Mouse (Mus musculus): ENCODE measurements at regions not wholly inside any gene's neighbourhood (a gene's known extent, or its start where the extent isn't known, plus 50 kb on each side); places are given as distances from the start of the nearest gene placed in this dataset.

DNA sequence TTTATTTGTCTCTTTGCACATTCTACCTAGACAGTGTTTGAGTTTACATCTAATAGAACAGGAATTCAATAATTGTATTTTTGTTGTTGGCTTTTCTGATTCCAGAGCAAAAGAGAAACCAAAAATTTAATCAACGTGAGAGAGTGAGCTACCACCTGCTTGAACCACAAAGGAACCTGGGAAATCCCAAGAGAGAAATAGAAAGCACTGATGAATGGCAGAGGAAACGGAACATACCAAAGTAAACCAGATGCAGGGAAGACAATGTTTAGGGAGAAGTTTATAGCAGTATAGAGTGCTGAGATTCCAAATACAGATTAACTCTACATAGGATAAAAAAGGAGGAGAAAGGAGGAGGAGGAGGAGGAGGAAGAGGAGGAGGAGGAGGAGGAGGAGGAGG, 648.0 kb upstream of the Adgrl2 start:
- DNase-seq (ENCODE audit: extremely low spot score, low read depth, low spot score): no peak

DNA sequence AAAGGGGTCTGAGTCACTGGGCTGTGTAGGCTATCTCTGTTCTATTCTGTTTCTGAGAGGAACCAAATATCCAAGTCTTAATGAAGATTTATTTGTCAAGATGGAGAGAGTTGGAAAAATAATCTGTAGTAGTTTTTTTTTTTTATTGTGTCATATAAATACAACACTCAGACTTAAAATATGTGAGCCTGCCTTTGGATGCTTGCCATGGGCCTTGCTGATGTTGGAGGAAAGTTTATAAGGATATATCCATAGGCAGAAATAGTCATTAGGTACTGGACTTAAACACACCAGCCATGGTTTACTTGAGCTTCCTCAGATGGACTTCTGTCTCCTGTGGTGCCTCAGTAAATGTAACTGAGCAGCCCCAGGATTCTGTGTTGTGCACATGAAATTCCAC, 635.8 kb upstream of the Adgrl2 start:
- no peak for DNase-seq (ENCODE audit: extremely low spot score, low read depth, low spot score)

DNA sequence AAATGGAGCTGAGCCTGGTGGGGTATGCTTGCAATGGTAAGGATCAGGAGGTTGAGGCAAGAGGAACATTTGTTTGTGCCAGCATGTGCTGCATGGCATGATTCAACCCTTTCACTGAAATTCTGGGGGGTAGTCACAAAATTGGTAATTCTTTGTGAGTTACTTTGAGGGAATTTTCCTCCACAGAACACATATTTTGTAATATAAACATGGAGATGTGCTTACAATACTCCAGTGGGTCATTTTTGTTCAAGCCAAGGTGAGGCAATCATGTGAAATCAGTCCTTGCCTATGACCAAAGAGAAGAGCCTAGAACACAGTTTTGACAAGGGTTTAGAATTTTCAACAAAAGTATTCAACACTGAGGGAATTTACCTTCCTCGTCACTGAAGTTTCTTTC, 635.1 kb upstream of the Adgrl2 start:
- DNase-seq (ENCODE audit: extremely low spot score, low read depth, low spot score): no peak

GRCm38 (mm10) chr3:149625066-149625465, 634.7 kb upstream of the Adgrl2 start:
- no peak for DNase-seq (ENCODE audit: extremely low spot score, low read depth, low spot score)

GRCm38 (mm10) chr3:149623851-149624532, 633.6 kb upstream of the Adgrl2 start:
- DNase-seq (ENCODE audit: extremely low spot score, low read depth, low spot score): no peak

DNA sequence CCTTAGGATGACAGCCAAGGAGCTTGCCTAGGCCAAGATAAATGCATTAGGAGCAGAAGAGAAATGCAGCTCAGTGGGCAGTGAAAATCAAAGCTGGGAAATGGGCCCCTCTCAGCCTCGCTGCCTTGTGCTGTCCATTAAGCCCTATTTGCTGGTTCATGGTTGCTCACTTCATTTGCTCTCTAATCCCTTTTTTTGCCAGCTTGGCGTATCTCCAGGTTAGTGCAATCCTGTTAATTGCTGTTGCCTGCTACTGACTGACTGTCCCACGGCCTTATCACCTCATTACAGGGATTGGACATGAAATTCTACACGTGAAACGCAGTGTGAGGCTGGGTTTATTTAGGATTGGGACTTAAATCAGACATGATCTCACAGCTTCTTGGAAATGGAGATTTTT, 613.5 kb upstream of the Adgrl2 start:
- no peak for DNase-seq (ENCODE audit: extremely low spot score, low read depth, low spot score)

DNA sequence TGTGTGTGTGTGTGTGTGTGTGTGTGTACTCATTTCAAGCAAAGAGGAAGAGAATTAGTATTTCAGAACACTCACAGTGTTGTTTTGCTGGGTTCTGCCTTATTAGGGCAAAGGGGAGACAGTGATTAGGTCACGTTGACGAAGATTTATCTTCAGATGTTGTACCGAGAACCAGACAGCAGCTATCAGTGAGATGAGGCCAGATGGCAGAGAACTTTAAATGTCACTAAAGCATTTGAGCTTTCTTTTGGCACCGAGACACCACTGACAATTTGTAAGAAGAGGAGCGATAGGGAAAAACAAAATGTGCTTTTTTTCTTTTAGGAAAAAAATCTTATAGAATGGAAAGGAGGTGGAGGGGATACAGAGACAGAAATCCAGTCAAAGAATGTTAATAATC, 610.9 kb upstream of the Adgrl2 start:
- no peak for DNase-seq (ENCODE audit: extremely low spot score, low read depth, low spot score)

DNA sequence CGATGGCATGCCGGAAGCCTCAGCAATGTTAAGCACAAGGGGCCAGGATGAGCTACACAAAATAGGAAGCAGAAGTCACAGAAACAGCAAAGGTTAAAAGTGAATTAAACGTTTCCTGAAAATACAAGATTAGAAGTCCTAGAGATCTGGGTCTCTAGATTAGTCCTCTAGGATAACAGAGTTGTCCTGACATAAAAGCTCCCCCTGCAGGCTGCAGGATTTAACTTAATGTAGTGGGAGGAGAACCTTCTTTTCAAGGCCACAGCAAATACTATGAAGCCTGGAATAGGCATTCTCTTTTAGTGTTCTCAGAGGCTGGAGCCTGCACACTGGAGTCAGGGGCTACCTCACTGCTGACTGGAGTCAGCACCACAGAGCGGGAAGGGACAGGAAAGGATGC, 604.1 kb upstream of the Adgrl2 start:
- DNase-seq (ENCODE audit: extremely low spot score, low read depth, low spot score): no peak

DNA sequence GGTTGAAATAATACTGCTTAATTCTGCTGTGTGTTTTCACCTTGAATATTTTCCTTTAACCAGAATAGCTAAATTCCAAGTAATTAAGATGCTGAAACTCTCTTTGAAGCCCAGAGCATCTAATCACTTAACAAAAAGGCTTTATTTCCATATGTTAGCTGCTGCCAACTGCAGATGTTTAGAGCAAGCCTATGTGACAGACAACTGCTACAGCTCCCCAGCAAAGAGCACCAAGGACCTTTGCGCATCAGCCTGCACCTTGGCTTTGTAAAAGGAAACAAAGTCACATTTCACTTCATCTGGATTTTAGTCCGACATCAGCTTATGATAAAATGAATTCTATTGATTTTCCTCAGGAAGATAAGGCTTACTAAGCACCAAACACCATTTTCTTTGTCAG, 595.4 kb upstream of the Adgrl2 start:
- no peak for DNase-seq (ENCODE audit: extremely low spot score, low read depth, low spot score)

DNA sequence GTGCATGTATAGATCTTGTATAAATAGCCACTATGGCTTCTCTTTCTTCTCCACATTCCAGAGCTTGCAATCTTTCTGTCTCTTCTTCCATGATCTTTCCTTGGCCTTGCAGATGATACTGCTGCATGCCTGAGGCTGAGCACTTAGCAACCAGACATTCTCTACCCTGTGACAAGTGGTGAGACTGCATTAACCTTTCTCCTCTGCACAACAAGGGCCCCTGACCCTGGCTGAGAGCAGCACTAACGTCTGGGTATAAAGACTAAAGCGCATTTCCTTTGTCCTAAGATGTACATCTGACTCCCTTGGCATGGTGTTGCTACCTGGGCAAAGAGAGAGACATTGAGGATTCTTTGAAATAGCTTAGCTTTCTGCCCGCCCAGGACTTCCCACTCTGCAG, 590.8 kb upstream of the Adgrl2 start:
- no peak for DNase-seq (ENCODE audit: extremely low spot score, low read depth, low spot score)

GRCm38 (mm10) chr3:149575678-149576077, 585.3 kb upstream of the Adgrl2 start:
- DNase-seq (ENCODE audit: extremely low spot score, low read depth, low spot score): no peak

- no peak for DNase-seq (ENCODE audit: extremely low spot score, low read depth, low spot score)
Observed at GRCm38 (mm10) chr3:149566853-149567252, 576.5 kb upstream of the Adgrl2 start.

- DNase-seq (ENCODE audit: extremely low spot score, low read depth, low spot score): no peak
Observed at GRCm38 (mm10) chr3:149550231-149550951, 560.0 kb upstream of the Adgrl2 start.

DNA sequence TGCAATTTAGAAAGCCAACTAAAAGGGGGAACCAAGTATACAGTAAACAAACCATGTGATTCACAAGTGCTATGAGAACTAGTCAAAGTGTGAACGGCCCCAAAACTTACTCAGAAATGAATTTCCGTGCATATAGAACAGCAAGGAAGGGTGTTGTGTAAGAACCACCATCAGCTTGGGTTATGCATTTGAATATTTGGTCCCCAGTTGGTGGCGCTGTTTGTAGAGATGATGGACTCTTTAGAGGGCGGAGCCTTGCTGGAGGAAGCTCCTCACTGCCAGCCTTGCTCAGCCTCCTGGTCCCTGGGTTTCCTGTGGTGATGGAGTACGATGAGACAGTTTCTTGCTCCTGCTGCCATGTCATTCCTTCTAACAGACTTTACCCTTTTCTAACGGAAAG, 556.7 kb upstream of the Adgrl2 start:
- DNase-seq (ENCODE audit: extremely low spot score, low read depth, low spot score): no peak

- DNase-seq (ENCODE audit: extremely low spot score, low read depth, low spot score): no peak
Observed at GRCm38 (mm10) chr3:149546256-149546655, 555.9 kb upstream of the Adgrl2 start.

GRCm38 (mm10) chr3:149534183-149534582, 543.8 kb upstream of the Adgrl2 start:
- DNase-seq (ENCODE audit: extremely low spot score, low read depth, low spot score): no peak

DNA sequence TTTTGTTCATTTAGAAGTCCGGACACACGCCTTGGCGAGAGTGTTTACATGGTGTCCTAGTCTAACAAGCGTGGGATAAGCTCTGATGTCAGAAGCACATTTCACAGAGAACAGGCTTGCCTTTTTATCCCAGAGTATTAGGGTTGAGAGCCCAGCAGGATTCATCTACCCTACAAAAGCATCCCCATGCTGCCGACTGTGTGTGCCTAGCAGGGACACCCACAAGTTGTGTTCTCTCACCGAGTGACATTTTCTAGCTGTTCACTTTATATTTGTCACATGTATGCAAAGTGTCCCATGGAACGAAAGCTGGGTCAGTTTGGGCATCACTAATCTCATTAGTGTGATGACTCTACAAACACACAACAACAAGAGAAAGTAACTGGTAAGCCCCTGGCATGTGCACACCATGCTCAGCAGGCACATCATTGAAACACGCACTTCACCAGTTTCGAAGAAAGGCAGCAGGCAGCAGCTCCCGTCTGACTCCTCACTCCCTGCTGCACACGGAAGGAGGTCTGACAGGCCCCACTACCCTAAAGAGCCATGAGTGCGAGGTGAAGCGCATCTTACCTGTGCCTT, 539.8 kb upstream of the Adgrl2 start:
- DNase-seq (ENCODE audit: extremely low spot score, low read depth, low spot score): no peak

GRCm38 (mm10) chr3:149526509-149526908, 536.2 kb upstream of the Adgrl2 start:
- no peak for DNase-seq (ENCODE audit: extremely low spot score, low read depth, low spot score)

GRCm38 (mm10) chr3:149519575-149519929, 529.2 kb upstream of the Adgrl2 start:
- DNase-seq (ENCODE audit: extremely low spot score, low read depth, low spot score): no peak

DNA sequence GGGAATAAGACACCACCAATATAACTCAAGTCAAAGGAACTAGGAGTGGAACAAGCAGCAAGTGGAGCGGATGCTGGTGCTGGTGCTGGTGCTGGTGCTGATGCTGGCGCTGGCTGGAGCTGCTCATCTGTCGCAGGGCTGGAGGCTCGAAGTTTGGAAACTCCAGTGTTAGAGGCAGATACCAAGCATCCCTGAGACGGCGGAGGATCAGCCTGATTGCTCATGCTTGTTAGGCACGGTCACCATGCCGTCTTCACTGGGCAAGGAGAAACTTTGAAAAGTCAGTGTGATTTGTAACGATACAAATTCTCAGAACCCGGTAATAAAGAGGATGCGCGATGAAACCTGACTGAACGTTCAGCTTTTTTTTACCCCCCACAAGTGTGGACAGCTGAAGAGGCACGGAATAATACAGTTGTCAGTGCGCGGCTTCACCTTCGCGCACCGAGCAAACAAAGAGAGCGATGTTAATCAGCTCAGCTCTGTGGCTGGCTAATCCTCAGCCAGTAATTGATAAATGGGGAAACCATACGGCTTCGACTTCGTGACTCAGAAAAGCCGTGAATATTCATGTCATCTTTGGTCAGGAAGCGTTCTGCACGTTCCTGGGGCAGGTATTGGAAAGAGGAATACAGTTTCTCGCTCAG, 528.7 kb upstream of the Adgrl2 start:
- DNase-seq (ENCODE audit: extremely low spot score, low read depth, low spot score): no peak

DNA sequence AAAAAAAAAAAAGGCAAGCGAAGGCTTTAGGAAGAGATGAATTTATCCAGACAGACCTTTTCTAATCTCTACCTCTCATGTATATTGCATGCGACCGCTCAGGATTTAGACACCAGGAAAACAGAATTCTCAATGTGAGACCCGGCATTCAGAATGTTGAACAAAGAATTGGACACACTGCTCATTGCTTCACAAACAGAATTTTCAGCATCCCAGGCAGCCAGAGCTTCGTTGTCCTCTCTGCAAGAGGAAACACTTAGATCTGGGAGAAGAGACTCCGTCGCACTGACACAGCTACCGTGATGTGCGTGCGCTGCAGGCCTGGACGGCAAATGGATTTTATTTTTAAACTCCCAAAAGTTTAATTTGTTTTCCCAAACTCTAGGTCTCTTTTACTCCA, 527.2 kb upstream of the Adgrl2 start:
- DNase-seq (ENCODE audit: extremely low spot score, low read depth, low spot score): no peak

DNA sequence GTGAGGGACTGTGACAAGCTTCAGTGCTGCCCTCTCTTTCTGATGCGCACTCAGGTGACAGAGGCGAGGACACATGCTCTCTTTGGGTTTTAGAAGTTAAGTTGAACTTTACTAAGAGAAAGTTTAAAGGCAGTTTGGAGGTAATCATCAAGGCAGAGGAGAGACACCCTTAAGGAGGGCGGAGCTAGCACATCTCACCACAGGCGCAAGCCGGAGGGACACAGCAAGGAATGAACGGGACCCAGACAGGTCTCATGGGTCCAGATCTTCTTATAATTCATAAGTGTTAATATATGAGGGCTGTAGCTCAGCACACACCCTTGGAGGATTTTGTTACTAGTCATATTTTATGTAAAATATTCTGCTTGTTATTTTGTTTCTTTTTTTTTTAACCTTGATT, 518.8 kb upstream of the Adgrl2 start:
- DNase-seq (ENCODE audit: extremely low spot score, low read depth, low spot score): no peak

Measured in hindlimb bud, embryonic 11.5 days (tissue).